Mouse (Mus musculus) G1E (cell line): ENCODE data around the gene Cwc22.

Source experiments
- CTCF ChIP-seq: IDR thresholded peaks from 2 replicates; pipeline ENCODE4 v1.5.1; 2012; ENCODE audit warnings: low read depth, low read length, inconsistent platforms, mixed read lengths
- GATA2 ChIP-seq: IDR thresholded peaks from 2 replicates; pipeline ENCODE4 v1.6.1; 2012; ENCODE audit warnings: low read depth, low read length, inconsistent platforms, borderline replicate concordance

DNA sequence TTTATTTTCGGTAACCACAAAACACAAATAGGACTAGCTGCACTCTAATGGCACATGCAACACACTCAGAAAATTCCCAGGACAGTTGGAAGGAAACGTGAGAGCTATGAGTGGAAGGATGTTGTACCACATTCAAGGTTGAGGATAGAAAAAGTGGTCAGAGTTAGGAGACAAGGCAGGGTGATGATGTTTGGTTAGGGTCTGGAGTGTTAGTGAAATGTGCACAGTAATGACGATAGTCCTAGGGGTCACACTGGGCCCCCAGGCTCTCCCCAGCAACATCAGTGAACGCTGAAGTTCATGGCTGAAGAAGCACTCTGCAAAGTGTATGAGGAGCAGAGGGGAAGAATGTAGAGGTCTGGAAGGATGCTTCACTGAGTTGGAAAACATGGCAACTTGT, 53.6 kb downstream of the Cwc22 start:
- TF ChIP-seq CTCF (no peak), GATA2 (no peak)
